Mouse (Mus musculus): ENCODE results near the gene Zfp148.
"Not testable (repeated sequence)": the region's sequence is repeated elsewhere in the genome, so short reads cannot be mapped to it uniquely, and the experiment has no call there.

Gene Zfp148

DNA sequence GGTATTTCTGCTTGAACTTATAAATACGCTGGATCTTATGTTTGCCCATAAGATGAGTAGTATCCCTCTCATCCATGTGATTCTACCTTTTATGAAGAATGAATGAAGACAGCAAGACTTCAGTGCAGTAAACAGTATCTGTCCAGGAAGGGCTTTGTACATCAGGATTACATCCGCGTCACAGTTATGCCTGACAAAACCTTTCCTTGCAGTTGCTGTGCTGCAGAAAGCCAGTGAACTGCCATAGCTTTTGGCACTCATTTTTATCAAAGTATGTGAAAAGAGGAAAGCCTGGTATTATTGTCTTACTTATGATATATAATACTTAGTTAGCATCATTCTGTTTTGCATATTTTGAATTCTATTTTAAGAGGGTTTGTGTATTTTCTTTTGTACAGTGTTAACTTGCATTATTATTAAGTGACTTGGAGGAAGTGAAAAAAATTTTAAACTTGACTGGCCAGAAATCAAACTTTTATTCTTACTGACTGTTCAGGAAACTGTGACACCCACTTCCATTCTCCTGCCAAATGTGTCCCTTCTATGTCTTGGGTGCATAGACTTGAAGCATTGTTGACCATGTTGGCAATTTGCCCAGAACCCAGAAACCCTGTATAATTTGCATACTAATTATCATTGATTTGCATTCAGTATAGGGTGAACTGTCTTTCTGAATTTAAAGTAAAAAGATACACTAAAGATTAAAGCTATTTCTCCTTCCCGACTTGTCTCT is 84.0 kb downstream of the Zfp148 start:
- peak in 1 of 2 experiments; percentile 28 for DNase-seq

- DNase-seq, result no peak
These were observed 84.6 kb downstream of the Zfp148 start for GRCm38 (mm10) chr16:33465242-33465614.

GRCm38 (mm10) chr16:33467451-33467850 is 86.8 kb downstream of the Zfp148 start:
- no peak for DNase-seq

- DNase-seq, result no peak
These were observed 89.3 kb downstream of the Zfp148 start for GRCm38 (mm10) chr16:33469973-33470372.

GRCm38 (mm10) chr16:33474381-33474780 is 93.7 kb downstream of the Zfp148 start:
- no peak for DNase-seq

DNA sequence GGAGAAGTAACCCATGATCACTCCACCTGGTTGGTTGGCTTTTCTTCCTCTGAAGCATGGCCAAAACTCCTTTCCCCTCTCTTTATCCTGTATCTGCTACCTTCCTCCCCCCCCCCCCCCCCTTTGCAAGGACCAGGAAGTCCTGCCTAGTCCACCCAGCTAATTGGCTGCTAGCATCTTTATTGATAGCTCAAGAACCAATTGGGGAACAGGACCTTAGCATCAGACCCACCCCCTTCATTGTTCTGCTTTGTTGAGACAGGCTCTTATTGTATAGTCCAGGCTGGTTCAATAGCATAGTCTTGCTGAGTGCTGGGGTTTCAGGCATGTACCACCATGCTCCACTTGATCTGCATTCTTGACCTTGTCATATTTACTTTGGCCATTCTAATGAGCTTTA is 99.3 kb downstream of the Zfp148 start:
- DNase-seq, result no peak

DNA sequence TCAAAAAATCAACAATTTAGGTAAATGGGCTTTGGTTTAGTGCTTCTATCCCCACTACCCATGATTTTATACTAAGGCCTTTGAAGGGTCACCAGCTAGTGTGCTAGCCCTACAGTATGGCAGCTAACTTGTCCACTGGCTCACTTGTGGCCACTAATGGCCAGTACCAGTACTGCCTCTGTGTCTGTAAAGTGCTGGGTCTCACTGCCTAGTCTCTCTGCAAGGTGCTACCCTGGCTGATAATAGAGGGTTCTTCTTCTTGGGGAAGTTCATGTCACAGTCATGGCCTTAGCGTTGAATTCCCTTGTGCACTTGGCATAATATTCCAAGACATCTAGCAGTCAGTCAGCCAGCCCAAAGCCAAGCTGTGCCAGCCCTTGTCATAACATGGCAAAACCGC is 100.5 kb downstream of the Zfp148 start:
- DNase-seq, result peak; percentile 56 to 63

DNA sequence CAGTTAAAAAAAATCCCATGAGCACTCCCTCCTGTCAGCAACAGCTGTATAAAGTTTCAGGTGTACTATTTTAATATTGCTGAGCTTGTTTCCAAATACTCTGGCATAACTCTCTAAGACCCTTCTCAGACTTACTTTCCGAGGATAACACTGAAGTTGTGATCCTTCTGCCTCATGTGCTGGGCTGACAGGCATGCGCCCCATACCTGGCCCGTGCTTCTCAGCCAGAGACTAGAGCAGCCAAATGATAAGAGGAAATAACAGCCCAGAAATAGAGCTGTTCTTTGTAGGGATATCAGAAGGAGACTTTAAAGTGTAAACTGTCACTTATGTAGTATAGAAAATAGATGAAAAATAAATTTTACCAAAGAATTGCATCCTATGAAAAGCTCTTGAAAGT is 101.7 kb downstream of the Zfp148 start:
- DNase-seq, result no peak

- no peak for DNase-seq
These were observed 107.1 kb downstream of the Zfp148 start for GRCm38 (mm10) chr16:33487709-33488108.

DNA sequence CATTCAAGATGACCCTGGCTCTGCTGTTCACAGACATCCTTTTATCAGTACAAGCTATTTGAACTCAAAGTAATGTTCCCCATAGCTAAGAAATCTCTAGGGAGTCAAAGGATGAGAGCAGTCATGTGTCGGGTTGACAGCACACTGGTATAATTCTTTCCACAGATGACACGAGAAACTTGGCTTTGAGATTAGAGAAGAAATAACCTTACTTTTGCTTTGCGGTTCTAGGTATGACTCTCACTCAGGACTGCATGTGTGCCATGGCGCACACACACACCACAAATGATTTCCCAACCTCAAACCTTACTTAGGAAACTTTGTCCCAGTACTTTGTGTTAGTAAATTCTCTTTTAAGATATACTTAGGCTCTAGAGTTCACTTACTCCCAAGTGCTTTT is 113.7 kb downstream of the Zfp148 start:
- DNase-seq, result no peak

DNA sequence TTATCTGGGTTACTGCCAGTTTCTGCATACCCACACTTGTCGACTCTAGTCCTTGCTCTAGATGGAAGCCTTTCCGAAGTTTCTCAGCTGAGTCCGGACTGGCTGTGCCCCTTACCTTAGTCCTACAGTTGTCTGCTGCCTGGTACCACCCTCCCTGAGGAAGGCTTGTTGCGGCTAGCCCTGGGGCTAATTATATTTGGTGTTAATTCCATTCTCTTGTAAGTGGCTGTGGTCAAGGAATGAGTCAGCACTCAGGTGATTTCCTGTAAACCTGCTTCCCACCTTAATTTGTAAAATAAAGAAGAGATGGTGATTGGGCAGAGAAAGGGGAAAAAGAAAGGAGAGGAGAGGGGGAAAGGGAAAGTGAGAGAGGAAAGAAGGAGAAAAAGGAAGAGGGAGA is 127.4 kb downstream of the Zfp148 start:
- DNase-seq, result no peak

DNA sequence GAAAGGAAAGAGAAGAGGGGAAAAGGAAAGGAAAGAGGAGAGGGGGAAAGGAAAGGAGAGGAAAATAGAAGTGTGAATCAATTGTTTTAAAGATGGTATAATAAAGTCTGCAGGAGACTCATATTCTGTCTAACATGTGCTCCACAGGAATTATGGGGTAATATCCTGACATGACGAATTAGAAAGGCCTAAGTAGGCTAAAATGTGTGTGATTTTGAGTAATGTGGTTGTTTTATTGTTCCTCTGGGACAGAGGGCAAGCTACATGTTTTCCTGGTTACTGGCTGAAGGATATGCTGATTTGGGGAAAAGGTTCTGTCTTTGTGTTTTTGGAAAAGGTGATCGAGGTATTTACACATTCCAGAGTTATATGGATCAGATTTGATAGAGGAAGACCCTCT is 128.6 kb downstream of the Zfp148 start:
- DNase-seq, result not testable (repeated sequence)

DNA sequence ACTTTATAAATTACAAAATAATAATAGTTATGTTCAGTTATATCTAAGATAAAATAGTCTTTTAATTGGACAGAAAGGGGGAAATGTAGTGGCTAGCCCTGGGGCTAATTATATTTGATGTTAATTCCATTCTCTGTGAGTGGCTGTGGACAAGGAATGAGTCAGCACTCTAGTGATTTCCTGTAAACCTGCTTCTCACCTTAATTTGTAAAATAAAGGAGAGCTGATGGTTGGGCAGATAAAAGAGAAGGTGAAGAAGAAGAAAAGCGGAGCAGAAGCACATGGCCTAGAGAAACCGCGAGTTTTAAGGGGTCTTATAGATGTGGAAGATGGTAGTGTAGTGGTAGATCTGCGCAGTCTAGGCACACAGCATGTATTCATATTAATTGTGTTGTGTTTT is 130.2 kb downstream of the Zfp148 start:
- DNase-seq, result not testable (repeated sequence)

DNA sequence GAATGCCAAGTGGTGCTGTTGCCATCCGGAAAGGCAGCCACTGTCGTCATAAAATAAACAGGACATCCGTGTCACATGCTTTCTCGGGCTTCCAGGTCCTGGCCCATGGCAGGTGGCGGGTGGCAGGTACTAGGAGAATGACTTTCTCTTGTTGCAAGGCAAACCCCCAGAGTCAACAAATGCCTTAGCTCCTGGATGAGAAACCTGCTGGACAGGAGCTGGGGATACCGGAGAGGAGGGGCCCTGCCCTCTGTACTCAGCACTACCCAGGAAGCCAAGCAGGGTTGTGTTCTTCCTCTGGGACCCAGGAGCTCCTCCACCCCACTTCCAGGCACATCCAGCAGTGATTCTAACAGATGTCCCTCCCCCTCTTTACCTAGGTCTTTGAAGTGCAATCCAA is 131.9 kb downstream of the Zfp148 start:
- no peak for DNase-seq

DNA sequence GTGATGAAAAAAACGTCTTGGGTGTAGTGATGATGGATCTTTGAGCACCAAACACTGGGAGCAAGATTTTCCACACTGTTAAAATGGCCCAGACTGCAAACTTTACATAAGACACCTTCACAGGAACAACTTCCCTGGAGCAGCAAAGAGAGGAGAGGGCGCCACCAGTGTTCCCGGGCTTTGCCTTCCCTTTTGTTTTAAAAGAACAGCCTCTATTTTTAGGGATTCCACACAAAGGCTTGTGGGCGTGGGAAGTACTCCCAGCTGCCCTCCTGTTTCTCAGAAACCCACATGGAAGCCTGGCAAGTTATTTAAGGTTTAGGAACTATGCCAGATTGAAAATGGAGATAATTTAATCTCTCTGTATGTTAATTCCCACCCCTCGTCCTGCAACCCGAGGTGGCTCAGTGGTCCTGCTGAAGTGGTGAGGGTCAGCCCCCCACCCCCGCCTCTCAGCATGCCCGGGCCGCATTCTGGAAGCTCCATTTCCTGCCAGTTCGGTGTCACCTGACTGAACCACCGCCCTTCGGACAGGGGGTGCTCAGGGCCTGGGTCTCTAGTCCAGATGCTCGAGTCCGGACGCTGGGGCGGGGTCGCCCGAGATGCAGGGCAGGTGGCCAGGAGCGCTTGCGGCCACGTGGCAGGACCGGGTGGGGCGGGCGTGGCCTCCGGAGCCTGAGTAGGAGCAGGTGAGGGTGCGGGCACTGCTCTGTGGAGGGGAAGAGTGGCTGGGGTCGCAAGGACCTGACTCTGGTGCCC is 136.3 kb downstream of the Zfp148 start, which contains the start of gene Slc12a8:
Slc12a8 (plus strand) TSS at position 522 of the 759 bp plus-strand sequence.
- DNase-seq, result peak; percentile 60 to 64

DNA sequence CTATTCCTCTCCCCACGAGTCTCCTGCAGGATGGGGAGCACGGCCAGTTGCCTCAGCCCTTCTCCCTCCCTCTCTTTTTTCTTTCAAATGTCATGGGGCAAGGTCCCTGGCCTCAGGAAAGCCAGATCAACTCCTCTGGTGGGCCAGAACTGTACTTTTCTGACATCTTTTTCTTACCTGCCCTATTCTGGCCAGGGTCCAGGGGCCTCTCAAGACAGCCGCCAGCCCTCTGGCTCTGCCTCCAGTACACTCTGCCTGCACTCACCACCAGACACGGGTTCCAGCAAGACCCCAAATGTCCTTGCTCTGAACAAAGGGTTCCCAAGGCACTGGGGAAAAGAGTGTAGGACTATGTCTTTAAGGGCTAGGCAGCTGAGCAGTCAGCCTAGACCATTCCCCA is 137.0 kb downstream of the Zfp148 start:
- DNase-seq, result peak; percentile 48 to 52

DNA sequence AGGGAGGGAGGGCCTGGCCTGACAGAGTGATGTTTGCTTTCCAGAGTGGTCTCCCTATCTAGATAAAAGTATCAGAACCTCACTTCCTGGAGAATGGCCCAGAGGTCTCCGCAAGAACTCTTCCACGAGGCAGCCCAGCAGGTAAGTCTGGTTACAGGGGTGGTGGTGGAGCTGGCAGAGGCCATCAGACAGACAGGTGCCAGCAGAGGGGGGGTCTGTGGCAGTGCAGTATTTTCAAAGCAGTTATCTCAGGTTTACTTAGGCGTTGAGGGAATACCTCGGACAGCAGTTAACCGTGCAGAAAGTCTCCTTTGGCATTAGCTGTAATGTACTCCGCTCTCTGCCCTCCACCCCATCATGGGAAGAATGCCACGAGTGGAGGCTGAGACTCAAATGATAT is 137.6 kb downstream of the Zfp148 start:
- DNase-seq, result peak; percentile 29 to 45

DNA sequence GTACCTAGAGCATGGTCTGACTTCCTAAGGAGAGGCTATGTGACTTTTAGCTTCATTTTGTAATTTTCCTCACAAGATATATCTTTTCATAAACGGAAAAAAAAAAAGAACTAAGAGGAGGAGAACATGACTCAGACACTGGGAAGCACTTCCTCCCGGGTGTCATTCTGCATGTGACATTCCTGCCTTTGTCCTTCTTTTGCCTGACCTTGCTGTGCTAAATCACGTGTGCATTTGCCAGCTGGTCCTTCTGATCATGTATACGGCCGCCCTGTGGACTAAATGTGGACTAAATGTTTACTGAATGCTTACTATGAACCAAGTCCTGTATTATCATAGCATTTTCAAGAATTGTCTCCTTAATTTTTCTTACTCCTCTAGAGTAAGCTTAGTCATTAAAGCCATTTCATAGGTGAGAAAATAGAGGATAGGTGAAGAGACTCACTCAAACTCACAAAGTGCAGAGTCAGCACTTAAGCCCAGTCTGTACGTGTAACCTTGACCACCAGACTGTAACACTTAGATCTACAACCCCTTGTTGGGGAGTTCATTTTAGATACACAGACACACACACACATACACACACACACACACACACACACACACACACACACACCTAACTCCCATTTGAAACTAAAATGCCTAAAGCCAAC is 139.4 kb downstream of the Zfp148 start:
- DNase-seq, result peak; percentile 56 to 71

DNA sequence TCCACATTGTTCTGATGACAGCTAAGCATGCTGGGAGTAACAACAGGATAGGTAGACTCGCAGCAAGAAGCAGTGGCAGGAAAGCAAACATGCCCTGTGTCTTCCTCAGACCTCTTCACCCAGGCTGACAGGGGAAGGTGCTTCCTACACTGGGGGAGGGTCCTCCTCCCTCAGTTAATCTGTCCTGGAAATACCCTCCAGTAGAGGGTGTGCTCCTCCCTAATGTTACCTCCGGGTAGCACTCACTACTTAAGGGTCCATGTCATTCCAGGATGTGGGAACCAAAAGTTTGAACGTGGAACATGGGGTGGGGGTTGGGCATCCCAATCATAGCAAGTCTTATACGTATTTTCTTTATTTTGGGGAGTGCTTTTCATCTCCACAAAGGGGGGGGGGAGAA is 141.9 kb downstream of the Zfp148 start:
- DNase-seq, result no peak

DNA sequence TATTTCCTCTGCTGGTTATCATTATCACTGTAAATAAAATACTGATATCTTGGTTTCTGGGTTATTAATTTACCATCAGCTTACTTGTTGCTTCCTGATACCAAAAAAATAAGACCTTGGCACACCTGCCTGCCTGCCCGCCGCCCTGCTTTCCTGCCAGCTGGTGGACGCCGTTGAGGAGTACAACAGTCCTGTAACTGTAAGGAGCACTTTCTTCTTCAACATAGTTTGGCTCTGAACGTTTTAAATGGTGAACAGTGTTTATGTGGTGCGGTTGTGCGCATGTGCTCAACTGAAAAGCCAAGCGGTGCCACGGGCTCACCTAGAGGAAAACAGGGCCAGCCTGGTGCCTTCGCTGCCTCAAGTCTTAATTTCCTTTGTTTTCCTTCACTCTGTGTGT is 142.9 kb downstream of the Zfp148 start:
- no peak for DNase-seq

- no peak for DNase-seq
These were observed 149.1 kb downstream of the Zfp148 start for GRCm38 (mm10) chr16:33529502-33530454.

DNA sequence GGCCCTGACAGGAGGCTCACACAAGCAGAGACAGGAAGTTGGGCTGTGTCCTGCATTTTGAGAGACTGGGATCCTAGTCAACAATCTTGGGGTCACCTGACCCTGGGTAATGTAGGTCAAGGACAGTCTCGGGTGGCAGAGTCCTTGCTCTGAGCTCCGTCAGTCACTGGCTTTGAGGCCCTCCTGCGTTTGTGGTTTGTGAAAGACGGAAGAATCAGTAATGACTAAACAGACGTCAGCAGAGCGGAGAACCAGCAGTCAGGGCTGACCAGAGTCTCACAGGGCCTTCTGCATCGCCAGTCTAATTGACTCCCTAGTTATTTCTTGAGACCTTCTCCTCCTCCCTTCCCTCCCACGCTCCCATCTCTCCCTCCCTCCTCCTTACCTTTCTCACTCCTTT is 150.5 kb downstream of the Zfp148 start:
- DNase-seq, result no peak

DNA sequence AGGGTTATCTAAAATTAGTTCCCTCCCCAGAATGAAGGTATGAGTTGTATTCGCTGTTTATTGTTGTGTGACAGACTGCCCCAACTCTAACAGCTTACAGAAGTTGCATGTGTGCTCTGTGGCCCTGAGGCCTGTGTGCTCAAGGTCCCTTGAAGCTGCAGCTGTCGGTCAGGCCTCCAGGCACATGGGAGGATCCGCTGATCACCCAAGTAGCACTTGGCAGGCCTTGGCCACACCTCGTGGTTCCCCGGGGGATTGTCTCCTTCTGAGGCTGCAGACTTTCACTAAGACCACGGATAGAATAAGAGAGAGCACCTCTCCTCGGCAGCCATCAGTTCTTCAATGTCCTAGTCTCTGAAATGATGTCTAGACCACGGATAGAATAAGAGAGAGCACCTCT is 155.8 kb downstream of the Zfp148 start:
- no peak for DNase-seq
